Mouse (Mus musculus): Measurements from ENCODE around the gene Proser2.

DNA sequence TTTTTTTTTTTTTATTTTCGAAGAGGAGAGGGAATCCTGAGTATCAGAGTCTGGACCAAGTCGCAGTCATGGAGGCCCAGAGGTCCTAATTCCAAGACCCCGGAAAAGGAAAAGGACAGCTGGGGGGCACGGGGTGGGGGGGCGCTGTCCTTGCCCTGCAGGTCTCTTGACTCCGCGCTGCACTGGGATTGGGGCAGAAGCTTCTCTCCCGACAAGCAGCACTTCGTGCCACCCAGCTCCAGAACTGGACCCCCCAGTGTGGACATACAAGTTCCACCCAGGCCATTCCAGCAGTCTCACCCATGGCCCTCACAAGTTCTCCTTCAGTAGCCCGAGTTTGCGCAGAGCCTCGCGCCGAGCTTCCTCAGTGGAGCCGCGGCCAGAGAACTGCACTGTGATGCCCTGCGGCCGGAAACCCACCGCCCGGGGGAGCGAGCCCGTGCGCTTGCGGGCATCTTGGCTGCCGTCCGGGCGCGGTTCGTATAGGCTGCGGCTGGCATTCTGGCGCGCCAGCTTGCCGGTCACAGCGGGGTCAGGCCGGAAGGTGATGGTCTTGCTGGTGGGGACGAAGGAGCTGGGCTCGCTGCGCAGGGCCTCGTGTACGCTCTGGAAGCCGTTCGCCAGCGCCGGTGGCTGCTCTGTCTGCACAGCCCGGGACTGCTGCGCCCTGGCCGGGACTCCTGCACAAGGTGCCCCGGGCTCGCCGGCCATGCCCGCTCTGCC lies 29.8 kb downstream of the Proser2 start:
- TF ChIP-seq CTCF (IDR thresholded peaks at IDR 0.05; ENCODE audit: low read depth) (peak; percentile 8; the same call in 1 of the 2 replicates), EP300 (optimal IDR thresholded peaks at IDR 0.05) (no peak)

Data from stomach, postnatal 0 days (tissue).